Mouse (Mus musculus): ENCODE data around the gene Castor1.
"Not testable (repeated sequence)": the region's sequence is repeated elsewhere in the genome, so short reads cannot be mapped to it uniquely, and the experiment has no call there.

Castor1 gene

GRCm38 (mm10) chr11:4217914-4218629 is at the start of gene Castor1:
Castor1 (plus strand) TSS chr11:4218225.
- peak; percentile 29 for DNase-seq

GRCm38 (mm10) chr11:4174586-4174985 is 43.4 kb upstream of the Castor1 start:
- DNase-seq = no peak

GRCm38 (mm10) chr11:4177716-4178115 is 40.3 kb upstream of the Castor1 start:
- DNase-seq = no peak

- no peak for DNase-seq
These were observed 36.0 kb upstream of the Castor1 start for GRCm38 (mm10) chr11:4182061-4182460.

- no peak for DNase-seq
These were observed 34.5 kb upstream of the Castor1 start for GRCm38 (mm10) chr11:4183511-4183910.

GRCm38 (mm10) chr11:4184251-4184952 is 33.6 kb upstream of the Castor1 start:
- no peak for DNase-seq

GRCm38 (mm10) chr11:4185480-4185879 is 32.5 kb upstream of the Castor1 start:
- not testable (repeated sequence) for DNase-seq

- peak; percentile 99 for DNase-seq
These were observed 31.3 kb upstream of the Castor1 start, which contains the start of gene Tbc1d10a for GRCm38 (mm10) chr11:4186486-4187317. Tbc1d10a (plus strand) TSS chr11:4186789.

GRCm38 (mm10) chr11:4187318-4187700 is 30.7 kb upstream of the Castor1 start:
- peak; percentile 22 for DNase-seq

- no peak for DNase-seq
These were observed 28.8 kb upstream of the Castor1 start for GRCm38 (mm10) chr11:4189182-4189581.

- DNase-seq = no peak
These were observed 27.3 kb upstream of the Castor1 start for GRCm38 (mm10) chr11:4190677-4191076.

GRCm38 (mm10) chr11:4192757-4193156 is 25.3 kb upstream of the Castor1 start:
- DNase-seq = no peak

- no peak for DNase-seq
These were observed 24.6 kb upstream of the Castor1 start for GRCm38 (mm10) chr11:4193420-4193819.

- DNase-seq = no peak
These were observed 22.4 kb upstream of the Castor1 start for GRCm38 (mm10) chr11:4195597-4196031.

GRCm38 (mm10) chr11:4196636-4197035 is 21.4 kb upstream of the Castor1 start:
- DNase-seq = no peak

- DNase-seq = no peak
These were observed 20.3 kb upstream of the Castor1 start for GRCm38 (mm10) chr11:4197691-4198090.

- DNase-seq = no peak
These were observed 15.9 kb upstream of the Castor1 start for GRCm38 (mm10) chr11:4201981-4202700.

GRCm38 (mm10) chr11:4202995-4203704 is 14.9 kb upstream of the Castor1 start:
- no peak for DNase-seq

- DNase-seq = no peak
These were observed 14.3 kb upstream of the Castor1 start for GRCm38 (mm10) chr11:4203705-4204074.

GRCm38 (mm10) chr11:4205097-4205655 is 12.8 kb upstream of the Castor1 start:
- no peak for DNase-seq

- DNase-seq = no peak
These were observed 12.1 kb upstream of the Castor1 start for GRCm38 (mm10) chr11:4205951-4206350.

GRCm38 (mm10) chr11:4206563-4206962 is 11.5 kb upstream of the Castor1 start:
- DNase-seq = no peak

Data from cerebellum, adult 11 months (tissue).